Mouse (Mus musculus): Measurements from ENCODE around the gene P2ry13. TPM values are rescaled to one million over a fixed set of nuclear protein-coding genes. Genes with fewer than 3 reads are reported as not detected.

P2ry13 gene
- polyA plus RNA-seq, 1 experiment from 2014 or later, result 1.9 TPM

- ATAC-seq (ENCODE audit: low read depth), result no peak
- no peak overlapping the region for H3K9ac ChIP-seq
- no peaks in the 10 kb centered on the region for H3K9me3 ChIP-seq
- no peaks in the 10 kb centered on the region for H3K4me1 ChIP-seq (replicated peaks)
- H3K27me3 ChIP-seq, result no peaks in the 10 kb centered on the region
- H3K4me2 ChIP-seq, result no peak overlapping the region
- WGBS, result 88% methylated on average over 1 of the region's 1 CpGs
- H3K36me3 ChIP-seq, result no peaks in the 10 kb centered on the region
- no peak overlapping the region for H3K27ac ChIP-seq (replicated peaks)
- no peak overlapping the region for H3K4me3 ChIP-seq
Observed at GRCm38 (mm10) chr3:59160465-59160864, 50.2 kb downstream of the P2ry13 start.

Other genes starting within 250 kb of the P2ry13 start
- 3.7 and 3.9 TPM in 2 replicates for gene Med12l, start 205.1 kb downstream of the P2ry13 start, polyA plus RNA-seq (2015; fragmentation: Nextera tagmentation; extraction: Ambion mirVana)
- gene Gpr171, start 109.1 kb downstream of the P2ry13 start, polyA plus RNA-seq (2015; fragmentation: Nextera tagmentation; extraction: Ambion mirVana), result 0.61 and 1.4 TPM in 2 replicates
- gene P2ry14, start 57.3 kb downstream of the P2ry13 start, polyA plus RNA-seq (2015; fragmentation: Nextera tagmentation; extraction: Ambion mirVana), result 3.6 and 3.9 TPM in 2 replicates
- gene Gpr87, start 15.8 kb downstream of the P2ry13 start, polyA plus RNA-seq (2015; fragmentation: Nextera tagmentation; extraction: Ambion mirVana), result not detected in 2 replicates
- 8.1 and 8.9 TPM in 2 replicates for gene P2ry12, start 52.0 kb upstream of the P2ry13 start, polyA plus RNA-seq (2015; fragmentation: Nextera tagmentation; extraction: Ambion mirVana)
- 2.8 TPM in 2 replicates for gene Igsf10, start 133.5 kb upstream of the P2ry13 start, polyA plus RNA-seq (2015; fragmentation: Nextera tagmentation; extraction: Ambion mirVana)

Measured in neural tube, embryonic 13.5 days (tissue).